Mouse (Mus musculus) intestine, embryonic 14.5 days (tissue): ENCODE measurements at regions not wholly inside any gene's neighbourhood (a gene's known extent, or its start where the extent isn't known, plus 50 kb on each side); places are given as distances from the start of the nearest gene placed in this dataset.

Experiments used
- ATAC-seq: fragments of 200-750 bp; cut with Nextera tagmentation; replicated peaks from 2 replicates; pipeline ENCODE4 v1.8.0; 2017; ENCODE audit warnings: low read depth, moderate number of reproducible peaks, moderate TSS enrichment, moderate library complexity; ENCODE audit not compliant: low FRiP score, low TSS enrichment
- DNase-seq: peaks from one replicate; pipeline ENCODE4 v3.0.0-alpha.2; 2018; ENCODE audit warnings: low spot score
- H3K27ac ChIP-seq: fragments of 300-500 bp; sonication (generic); 2 replicates; pipeline ENCODE4 v1.5.1; 2014; ENCODE audit warnings: low read depth, mild to moderate bottlenecking, control low read depth
- H3K27me3 ChIP-seq: fragments of 300-500 bp; sonication (generic); replicated peaks from 2 replicates; pipeline ENCODE4 v1.6.1; 2014; ENCODE audit warnings: low read length, control low read depth; ENCODE audit not compliant: control insufficient read depth, insufficient read depth
- H3K36me3 ChIP-seq: fragments of 300-500 bp; sonication (generic); 2 replicates; pipeline ENCODE4 v1.6.1; 2014; ENCODE audit warnings: low read length, control low read depth; ENCODE audit not compliant: control insufficient read depth, insufficient read depth
- H3K4me1 ChIP-seq: fragments of 300-500 bp; sonication (generic); replicated peaks from 2 replicates; pipeline ENCODE4 v1.6.1; 2014; ENCODE audit warnings: low read length, control low read depth, mixed read lengths; ENCODE audit not compliant: control insufficient read depth, insufficient read depth
- H3K4me2 ChIP-seq: fragments of 300-500 bp; sonication (generic); 2 replicates; pipeline ENCODE4 v1.6.1; 2014; ENCODE audit warnings: low read length
- H3K4me3 ChIP-seq: fragments of 300-500 bp; sonication (generic); 2 replicates; pipeline ENCODE4 v1.5.1; 2014; ENCODE audit warnings: low read depth, low read length, control low read depth, mixed read lengths
- H3K9ac ChIP-seq: fragments of 300-500 bp; sonication (generic); 2 replicates; pipeline ENCODE4 v1.6.1; 2014; ENCODE audit warnings: mild to moderate bottlenecking, low read length
- H3K9me3 ChIP-seq: fragments of 300-500 bp; sonication (generic); 2 replicates; pipeline ENCODE4 v1.6.1; 2016; ENCODE audit warnings: low read length, control low read depth; ENCODE audit not compliant: control insufficient read depth
- WGBS: fragments of 180-500 bp; shearing (Covaris S2); extraction: QIAGEN DNeasy Blood & Tissue Kit; methylation state at CpG from one replicate; pipeline ENCODE4 v1.1.7; 2014; 5-methylcytosine and 5-hydroxymethylcytosine counted together

GRCm38 (mm10) chr3:81482742-81483141 lies 446.5 kb downstream of the Pdgfc start:
- Histone ChIP-seq H3K27ac (no peak overlapping the region), H3K36me3 (no peaks in the 10 kb centered on the region), H3K27me3 (no peaks in the 10 kb centered on the region), H3K9ac (no peak overlapping the region), H3K4me2 (no peak overlapping the region), H3K4me3 (no peak overlapping the region), H3K4me1 (no peaks in the 10 kb centered on the region), H3K9me3 (no peaks in the 10 kb centered on the region)
- WGBS, result 80% methylated on average over 2 of the region's 2 CpGs
- ATAC-seq, result no peak
- no peak for DNase-seq

DNA sequence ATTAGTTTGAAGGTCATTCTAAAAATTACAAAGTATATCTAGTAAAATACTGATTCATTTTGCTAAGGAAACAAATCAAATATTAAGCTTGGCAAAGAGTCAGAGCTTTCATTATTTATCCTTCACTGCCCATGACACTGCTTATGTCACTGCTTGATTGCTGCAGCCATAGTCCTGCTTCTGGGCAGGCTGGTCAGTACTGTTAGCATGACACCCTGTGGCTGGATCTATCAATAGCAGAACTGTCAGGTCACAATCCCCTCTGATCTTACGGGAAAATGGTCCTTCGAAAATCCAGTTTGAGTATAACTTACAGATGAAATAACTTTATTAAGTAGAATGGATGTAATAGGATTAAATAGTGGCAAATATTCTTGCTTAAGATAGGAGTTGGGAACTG lies 447.1 kb downstream of the Pdgfc start:
- WGBS, result 68% methylated on average over 2 of the region's 2 CpGs
- Histone ChIP-seq H3K4me1 (no peaks in the 10 kb centered on the region), H3K36me3 (no peaks in the 10 kb centered on the region), H3K4me3 (no peak overlapping the region), H3K9me3 (no peaks in the 10 kb centered on the region), H3K9ac (no peak overlapping the region), H3K4me2 (no peak overlapping the region), H3K27me3 (no peaks in the 10 kb centered on the region), H3K27ac (no peak overlapping the region)
- ATAC-seq, result no peak
- DNase-seq, result no peak

DNA sequence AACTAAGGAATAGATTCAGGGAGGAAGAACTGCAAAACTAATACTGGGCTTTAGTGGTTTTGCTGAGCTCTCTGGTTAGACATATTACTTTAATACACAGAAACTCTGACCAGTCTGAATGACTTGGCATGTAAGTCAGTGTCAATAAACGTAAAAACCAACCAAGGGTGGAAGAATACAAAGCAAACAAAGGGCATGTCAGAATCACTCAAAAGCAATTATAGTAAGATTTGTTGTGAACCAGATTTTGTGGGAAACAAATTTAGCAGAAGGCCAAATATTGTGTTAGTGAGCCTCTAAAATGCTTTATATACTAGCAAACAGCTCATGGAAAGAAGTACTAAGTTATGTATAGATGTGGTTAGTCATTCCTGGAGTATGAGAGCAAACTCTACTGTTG lies 427.1 kb upstream of the Ctso start:
- no peak overlapping the region for H3K27ac ChIP-seq
- no peaks in the 10 kb centered on the region for H3K4me1 ChIP-seq
- H3K27me3 ChIP-seq, result no peaks in the 10 kb centered on the region
- H3K9ac ChIP-seq, result no peak overlapping the region
- no peak overlapping the region for H3K4me2 ChIP-seq
- DNase-seq (no peak), ATAC-seq (no peak)
- H3K36me3 ChIP-seq, result no peaks in the 10 kb centered on the region
- WGBS, result 89% methylated on average over 1 of the region's 1 CpGs
- no peaks in the 10 kb centered on the region for H3K9me3 ChIP-seq
- H3K4me3 ChIP-seq, result no peak overlapping the region

- DNase-seq (no peak), ATAC-seq (no peak)
- no peak overlapping the region for H3K9ac ChIP-seq
- H3K27me3 ChIP-seq, result no peaks in the 10 kb centered on the region
- no peak overlapping the region for H3K4me2 ChIP-seq
- H3K36me3 ChIP-seq, result no peaks in the 10 kb centered on the region
- H3K27ac ChIP-seq, result no peak overlapping the region
- H3K9me3 ChIP-seq, result no peaks in the 10 kb centered on the region
- WGBS, result 31% methylated on average over 2 of the region's 2 CpGs
- H3K4me3 ChIP-seq, result no peak overlapping the region
- no peaks in the 10 kb centered on the region for H3K4me1 ChIP-seq
Measured at GRCm38 (mm10) chr3:81508611-81509010, 423.8 kb upstream of the Ctso start.

GRCm38 (mm10) chr3:81521804-81522203 lies 410.6 kb upstream of the Ctso start:
- Histone ChIP-seq H3K27me3 (no peaks in the 10 kb centered on the region), H3K9ac (no peak overlapping the region), H3K9me3 (no peaks in the 10 kb centered on the region), H3K36me3 (no peaks in the 10 kb centered on the region), H3K4me2 (no peak overlapping the region), H3K27ac (no peak overlapping the region), H3K4me3 (no peak overlapping the region), H3K4me1 (no peaks in the 10 kb centered on the region)
- ATAC-seq (no peak), DNase-seq (no peak)
- 87% methylated on average over 4 of the region's 4 CpGs for WGBS

- Histone ChIP-seq H3K4me2 (no peak overlapping the region), H3K9me3 (no peaks in the 10 kb centered on the region), H3K4me1 (no peaks in the 10 kb centered on the region), H3K9ac (no peak overlapping the region), H3K4me3 (no peak overlapping the region), H3K27ac (no peak overlapping the region), H3K27me3 (no peaks in the 10 kb centered on the region), H3K36me3 (no peaks in the 10 kb centered on the region)
- ATAC-seq, result no peak
- 90% methylated on average over 1 of the region's 1 CpGs for WGBS
- no peak for DNase-seq
Measured at GRCm38 (mm10) chr3:81530872-81531271, 401.5 kb upstream of the Ctso start.

DNA sequence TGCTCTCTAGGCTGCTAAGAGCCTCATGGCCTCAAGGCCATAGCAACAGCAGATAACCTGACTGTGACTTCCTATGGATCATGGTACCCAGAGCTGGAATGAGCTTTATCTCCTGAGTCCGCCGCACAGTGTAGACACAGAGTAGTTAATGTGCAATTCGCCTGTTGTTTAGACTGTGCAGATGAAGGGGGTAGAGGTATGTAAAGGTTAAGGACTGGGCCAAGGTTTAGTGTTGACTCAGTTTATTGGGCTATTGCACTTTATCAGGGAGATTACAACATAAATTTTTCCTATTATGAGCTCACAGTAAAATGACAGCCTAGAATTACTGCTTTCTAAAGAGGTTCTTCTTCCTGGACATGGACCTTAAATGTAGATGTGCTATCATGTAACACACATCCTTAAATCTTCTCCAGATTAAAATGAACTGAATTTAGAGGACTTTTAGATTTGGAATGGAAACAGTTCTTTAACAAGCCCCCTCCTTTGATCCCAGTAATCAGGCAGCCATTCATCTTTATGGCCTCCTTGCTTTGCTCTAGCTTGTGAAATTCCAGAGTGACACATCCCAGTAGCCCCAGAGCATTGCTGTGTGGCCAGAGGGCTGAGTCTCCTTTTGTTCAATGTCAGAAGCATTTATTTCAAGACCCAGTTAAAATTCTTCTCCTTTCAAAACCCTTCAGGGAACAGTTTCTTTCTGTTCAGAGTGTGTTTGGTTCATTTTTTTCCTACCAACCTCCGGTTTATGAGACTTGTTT lies 396.8 kb upstream of the Ctso start:
- Histone ChIP-seq H3K27me3 (no peaks in the 10 kb centered on the region), H3K9me3 (no peaks in the 10 kb centered on the region), H3K4me1 (no peaks in the 10 kb centered on the region), H3K4me2 (no peak overlapping the region), H3K9ac (no peak overlapping the region), H3K27ac (no peak overlapping the region), H3K4me3 (no peak overlapping the region), H3K36me3 (no peaks in the 10 kb centered on the region)
- WGBS, result 32% methylated on average over 4 of the region's 4 CpGs
- ATAC-seq (peak; percentile 99), DNase-seq (no peak)

GRCm38 (mm10) chr3:81554773-81555172 lies 377.6 kb upstream of the Ctso start:
- Histone ChIP-seq H3K4me1 (no peaks in the 10 kb centered on the region), H3K27ac (no peak overlapping the region), H3K27me3 (no peaks in the 10 kb centered on the region), H3K4me2 (no peak overlapping the region), H3K9ac (no peak overlapping the region), H3K9me3 (no peaks in the 10 kb centered on the region), H3K4me3 (no peak overlapping the region), H3K36me3 (no peaks in the 10 kb centered on the region)
- ATAC-seq, result no peak
- DNase-seq, result no peak
- 60% methylated on average over 7 of the region's 7 CpGs for WGBS

GRCm38 (mm10) chr3:81562610-81563258 lies 369.7 kb upstream of the Ctso start:
- no peaks in the 10 kb centered on the region for H3K4me1 ChIP-seq
- 56% methylated on average over 2 of the region's 2 CpGs for WGBS
- H3K9me3 ChIP-seq, result no peaks in the 10 kb centered on the region
- H3K9ac ChIP-seq, result no peak overlapping the region
- H3K36me3 ChIP-seq, result no peaks in the 10 kb centered on the region
- H3K27me3 ChIP-seq, result no peaks in the 10 kb centered on the region
- no peak overlapping the region for H3K27ac ChIP-seq
- no peak for ATAC-seq
- DNase-seq, result no peak
- no peak overlapping the region for H3K4me3 ChIP-seq
- no peak overlapping the region for H3K4me2 ChIP-seq
